Mouse (Mus musculus) midbrain, embryonic 14.5 days (tissue): ENCODE measurements at regions not wholly inside any gene's neighbourhood (a gene's known extent, or its start where the extent isn't known, plus 50 kb on each side); places are given as distances from the start of the nearest gene placed in this dataset.

ENCODE experiments used
- ATAC-seq: fragments of 200-750 bp; cut with Nextera tagmentation; 2 replicates; pipeline ENCODE4 v1.8.0; 2017; ENCODE audit warnings: moderate number of reproducible peaks, moderate library complexity; ENCODE audit not compliant: low FRiP score, low TSS enrichment
- DNase-seq: peaks from one replicate; pipeline ENCODE4 v3.0.0-alpha.2; 2015
- H3K27ac ChIP-seq: fragments of 300-500 bp; sonication (generic); replicated peaks from 2 replicates; pipeline ENCODE4 v1.5.1; 2014; ENCODE audit warnings: mild to moderate bottlenecking, low read depth, low read length, moderate library complexity
- H3K27me3 ChIP-seq: fragments of 300-500 bp; sonication (generic); 2 replicates; pipeline ENCODE4 v1.6.1; 2014; ENCODE audit warnings: low read length, control low read depth, mixed read lengths; ENCODE audit not compliant: control insufficient read depth, insufficient read depth
- H3K36me3 ChIP-seq: fragments of 300-500 bp; sonication (generic); 2 replicates; pipeline ENCODE4 v1.6.1; 2014; ENCODE audit warnings: low read length, control low read depth; ENCODE audit not compliant: control insufficient read depth, insufficient read depth
- H3K4me1 ChIP-seq: fragments of 300-500 bp; sonication (generic); 2 replicates; pipeline ENCODE4 v1.6.1; 2014; ENCODE audit warnings: mild to moderate bottlenecking, antibody characterized with exemption, low read length, control low read depth; ENCODE audit not compliant: control insufficient read depth, insufficient read depth
- H3K4me2 ChIP-seq: fragments of 300-500 bp; sonication (generic); 2 replicates; pipeline ENCODE4 v1.6.1; 2014; ENCODE audit warnings: mild to moderate bottlenecking, low read length, moderate library complexity
- H3K4me3 ChIP-seq: fragments of 300-500 bp; sonication (generic); replicated peaks from 2 replicates; pipeline ENCODE4 v1.5.1; 2014; ENCODE audit warnings: low read depth, low read length
- H3K9ac ChIP-seq: fragments of 300-500 bp; sonication (generic); replicated peaks from 2 replicates; pipeline ENCODE4 v1.6.1; 2014; ENCODE audit warnings: mild to moderate bottlenecking, low read length, moderate library complexity
- H3K9me3 ChIP-seq: fragments of 300-500 bp; sonication (generic); 2 replicates; pipeline ENCODE4 v1.6.1; 2016; ENCODE audit warnings: low read length, control low read depth, mixed read lengths; ENCODE audit not compliant: control insufficient read depth
- WGBS: fragments of 180-500 bp; shearing (Covaris S2); extraction: QIAGEN DNeasy Blood & Tissue Kit; methylation state at CpG from one replicate; pipeline ENCODE4 v1.1.7; 2014; 5-methylcytosine and 5-hydroxymethylcytosine counted together

DNA sequence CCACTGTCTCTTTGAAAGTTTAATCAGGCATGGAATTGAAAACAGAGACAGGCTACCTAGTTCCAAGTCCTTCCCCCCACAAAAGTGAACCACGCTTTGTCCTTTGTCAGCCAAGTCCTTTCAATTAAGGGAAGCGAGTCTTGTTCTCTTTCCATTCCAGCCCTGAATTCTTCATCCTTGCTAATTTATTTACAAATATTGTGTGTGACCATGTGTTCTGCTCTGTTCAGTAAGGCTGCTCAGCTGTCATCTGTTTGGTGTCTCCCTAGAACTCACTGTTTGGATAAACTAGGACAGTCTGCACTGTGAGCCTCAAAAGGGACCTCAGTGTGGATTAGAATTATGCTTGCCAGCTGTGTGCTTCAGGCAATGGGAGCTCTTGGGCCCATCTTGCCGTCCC lies 473.6 kb downstream of the Nedd1 start:
- Histone ChIP-seq H3K4me1 (peaks cover 10% of the 10 kb centered on the region), H3K27ac (no peak overlapping the region), H3K4me2 (no peak overlapping the region), H3K27me3 (no peaks in the 10 kb centered on the region), H3K36me3 (no peaks in the 10 kb centered on the region), H3K9me3 (no peaks in the 10 kb centered on the region), H3K9ac (no peak overlapping the region), H3K4me3 (no peak overlapping the region)
- ATAC-seq (peak; percentile 43; the same call in 1 of the 2 replicates), DNase-seq (peak; percentile 51)
- 9% methylated on average over 3 of the region's 3 CpGs for WGBS

- 1% methylated on average over 5 of the region's 5 CpGs for WGBS
Measured at GRCm38 (mm10) chr10:92247449-92247805, 474.8 kb downstream of the Nedd1 start.

GRCm38 (mm10) chr10:92246785-92247448 lies 475.3 kb downstream of the Nedd1 start:
- Histone ChIP-seq H3K4me3 (no peak overlapping the region), H3K4me1 (peaks cover 14% of the 10 kb centered on the region), H3K4me2 (no peak overlapping the region), H3K36me3 (no peaks in the 10 kb centered on the region), H3K9ac (no peak overlapping the region), H3K27ac (peak overlapping the region; percentile 2; the same call in 1 of the 2 replicates), H3K27me3 (no peaks in the 10 kb centered on the region), H3K9me3 (no peaks in the 10 kb centered on the region)
- peak; percentile 60 for DNase-seq
- ATAC-seq, result no peak
- WGBS, result 3% methylated on average over 7 of the region's 7 CpGs

More at GRCm38 (mm10) chr10:92247449-92247805, 474.8 kb downstream of the Nedd1 start:
- Histone ChIP-seq H3K9ac (no peak overlapping the region), H3K4me2 (no peak overlapping the region), H3K4me3 (no peak overlapping the region), H3K36me3 (no peaks in the 10 kb centered on the region), H3K4me1 (peaks cover 14% of the 10 kb centered on the region), H3K27me3 (no peaks in the 10 kb centered on the region), H3K9me3 (no peaks in the 10 kb centered on the region), H3K27ac (peak overlapping the region; percentile 2; the same call in 1 of the 2 replicates)
- ATAC-seq (no peak), DNase-seq (peak; percentile 60)

GRCm38 (mm10) chr10:92242714-92243440 lies 479.3 kb downstream of the Nedd1 start:
- H3K36me3 ChIP-seq, result no peaks in the 10 kb centered on the region
- H3K4me1 ChIP-seq, result peaks cover 19% of the 10 kb centered on the region
- H3K27ac ChIP-seq, result no peak overlapping the region
- WGBS, result 10% methylated on average over 11 of the region's 11 CpGs
- ATAC-seq (peak; percentile 46), DNase-seq (peak; percentile 81)
- no peaks in the 10 kb centered on the region for H3K27me3 ChIP-seq
- no peaks in the 10 kb centered on the region for H3K9me3 ChIP-seq
- no peak overlapping the region for H3K4me2 ChIP-seq
- no peak overlapping the region for H3K4me3 ChIP-seq
- H3K9ac ChIP-seq, result no peak overlapping the region

DNA sequence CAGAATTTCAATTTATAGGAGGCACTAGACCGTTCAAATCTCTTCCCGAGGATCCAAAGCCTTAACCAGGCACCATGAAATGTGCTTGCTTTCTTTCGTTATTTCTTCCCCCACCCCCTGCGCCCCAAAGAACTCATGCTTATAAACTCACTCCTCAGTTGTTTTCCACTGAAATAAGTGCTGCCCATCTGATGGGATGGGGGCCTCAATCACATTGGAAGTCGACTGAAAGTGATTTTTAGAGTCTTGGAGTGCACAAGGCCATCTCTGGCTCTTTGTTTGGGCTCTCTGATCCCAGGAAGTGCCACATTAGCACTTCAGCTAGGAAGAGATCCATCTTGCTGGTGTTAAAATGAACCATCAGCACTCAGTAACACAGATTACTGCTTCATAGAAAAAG lies 484.3 kb downstream of the Nedd1 start:
- H3K9ac ChIP-seq, result no peak overlapping the region
- peaks cover 12% of the 10 kb centered on the region for H3K4me1 ChIP-seq
- H3K4me2 ChIP-seq, result no peak overlapping the region
- no peak for ATAC-seq
- WGBS, result 7% methylated on average over 5 of the region's 5 CpGs
- DNase-seq, result no peak
- no peaks in the 10 kb centered on the region for H3K9me3 ChIP-seq
- H3K27ac ChIP-seq, result no peak overlapping the region
- no peaks in the 10 kb centered on the region for H3K36me3 ChIP-seq
- no peaks in the 10 kb centered on the region for H3K27me3 ChIP-seq
- H3K4me3 ChIP-seq, result no peak overlapping the region

DNA sequence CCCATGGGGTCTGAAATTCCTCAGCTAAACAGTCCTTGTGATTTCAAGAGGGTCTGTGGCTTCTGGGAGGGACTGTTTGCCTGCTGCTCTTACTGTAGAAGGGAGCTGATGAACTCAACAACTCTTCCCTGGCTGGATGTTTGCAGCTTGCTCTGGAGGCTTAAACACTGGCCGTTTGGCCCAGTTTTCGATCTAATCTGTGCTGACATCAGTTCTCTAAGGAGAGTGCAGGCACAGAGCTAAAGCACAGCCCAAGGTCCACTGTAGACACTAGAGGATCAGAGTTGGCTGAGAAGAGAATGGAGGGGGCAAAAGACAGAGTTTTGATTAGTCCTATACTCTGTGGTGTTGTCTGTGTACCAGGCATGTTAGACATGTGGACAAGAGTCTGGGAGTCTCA lies 490.1 kb downstream of the Nedd1 start:
- Histone ChIP-seq H3K27me3 (no peaks in the 10 kb centered on the region), H3K9ac (no peak overlapping the region), H3K4me2 (no peak overlapping the region), H3K4me1 (peaks cover 7% of the 10 kb centered on the region), H3K9me3 (no peaks in the 10 kb centered on the region), H3K4me3 (no peak overlapping the region), H3K27ac (no peak overlapping the region), H3K36me3 (no peaks in the 10 kb centered on the region)
- 56% methylated on average over 2 of the region's 2 CpGs for WGBS
- ATAC-seq (no peak), DNase-seq (no peak)

DNA sequence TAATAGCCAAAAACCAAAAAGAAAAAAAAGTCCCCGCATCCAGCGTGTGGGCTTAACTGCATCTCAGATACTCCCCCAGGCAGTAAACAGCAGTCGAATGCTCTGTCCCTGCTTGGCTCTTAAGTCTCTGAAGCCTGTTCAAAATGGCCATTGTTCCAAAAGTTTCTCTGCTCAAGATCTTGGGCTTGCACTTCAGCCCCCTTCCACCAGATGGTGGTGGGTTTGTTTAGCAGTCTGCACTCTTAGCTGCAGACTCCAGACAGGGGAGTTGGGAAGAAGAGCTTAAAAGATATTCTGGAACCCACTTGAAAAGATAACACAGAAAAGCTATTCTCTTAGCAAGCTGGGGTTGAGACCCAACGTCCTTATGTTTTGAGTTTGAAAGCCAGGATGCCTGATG lies 496.4 kb downstream of the Nedd1 start:
- Histone ChIP-seq H3K9me3 (no peaks in the 10 kb centered on the region), H3K36me3 (no peaks in the 10 kb centered on the region), H3K9ac (no peak overlapping the region), H3K27me3 (no peaks in the 10 kb centered on the region), H3K4me1 (no peaks in the 10 kb centered on the region), H3K4me3 (no peak overlapping the region), H3K27ac (no peak overlapping the region), H3K4me2 (no peak overlapping the region)
- ATAC-seq, result no peak
- 74% methylated on average over 4 of the region's 4 CpGs for WGBS
- DNase-seq, result peak; percentile 41

- Histone ChIP-seq H3K9me3 (no peaks in the 10 kb centered on the region), H3K4me3 (no peak overlapping the region), H3K4me1 (no peaks in the 10 kb centered on the region), H3K36me3 (no peaks in the 10 kb centered on the region), H3K27me3 (no peaks in the 10 kb centered on the region), H3K27ac (no peak overlapping the region), H3K4me2 (no peak overlapping the region), H3K9ac (no peak overlapping the region)
- ATAC-seq (no peak), DNase-seq (no peak)
- 90% methylated on average over 7 of the region's 7 CpGs for WGBS
Measured at GRCm38 (mm10) chr10:92225071-92225470, 497.1 kb downstream of the Nedd1 start.

DNA sequence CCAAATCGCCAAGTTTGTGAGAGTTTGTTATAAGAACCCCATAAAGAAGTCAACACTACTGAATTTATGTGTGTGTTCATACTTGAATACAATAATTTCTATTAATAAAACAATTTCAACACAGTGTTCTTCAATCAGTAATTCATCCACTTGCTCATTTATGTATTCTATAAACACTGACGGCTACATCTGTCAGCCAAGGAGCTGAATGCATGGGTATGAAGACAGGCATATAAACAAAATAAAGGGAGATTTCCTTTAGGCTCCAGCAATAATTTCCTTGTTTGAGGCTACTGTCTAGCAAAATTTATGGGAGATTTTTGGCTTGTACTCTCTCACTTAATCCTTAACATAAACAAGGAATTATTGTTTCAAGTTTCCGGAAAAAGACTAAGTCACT lies 502.9 kb downstream of the Nedd1 start:
- ATAC-seq (no peak), DNase-seq (no peak)
- H3K9ac ChIP-seq, result no peak overlapping the region
- H3K36me3 ChIP-seq, result no peaks in the 10 kb centered on the region
- WGBS, result 92% methylated on average over 3 of the region's 3 CpGs
- no peaks in the 10 kb centered on the region for H3K4me1 ChIP-seq
- no peak overlapping the region for H3K27ac ChIP-seq
- H3K4me2 ChIP-seq, result no peak overlapping the region
- no peak overlapping the region for H3K4me3 ChIP-seq
- H3K27me3 ChIP-seq, result no peaks in the 10 kb centered on the region
- no peaks in the 10 kb centered on the region for H3K9me3 ChIP-seq
